Mouse (Mus musculus) stomach, embryonic 14.5 days (tissue): ENCODE measurements around the gene Rpl22l1. TPM values are rescaled to one million over a fixed set of nuclear protein-coding genes. Genes with fewer than 3 reads are reported as not detected.
"Not testable (repeated sequence)": the region's sequence is repeated elsewhere in the genome, so short reads cannot be mapped to it uniquely, and the experiment has no call there.

ENCODE experiments used
- ATAC-seq: fragments of 200-750 bp; cut with Nextera tagmentation; 2 replicates; pipeline ENCODE4 v1.8.0; 2017; ENCODE audit warnings: low read depth, moderate TSS enrichment; ENCODE audit not compliant: insufficient number of reproducible peaks, insufficient read depth, low FRiP score
- H3K27ac ChIP-seq: fragments of 300-500 bp; sonication (generic); 2 replicates; pipeline ENCODE4 v1.5.1; 2014; ENCODE audit warnings: mild to moderate bottlenecking, low read length, moderate library complexity, mixed read lengths
- H3K27me3 ChIP-seq: fragments of 300-500 bp; sonication (generic); 2 replicates; pipeline ENCODE4 v1.6.1; 2014; ENCODE audit warnings: low read length, control low read depth, mixed read lengths; ENCODE audit not compliant: control insufficient read depth, insufficient read depth
- H3K36me3 ChIP-seq: fragments of 300-500 bp; sonication (generic); 2 replicates; pipeline ENCODE4 v1.6.1; 2014; ENCODE audit warnings: mild to moderate bottlenecking, control low read depth, low read length, moderate library complexity, mixed read lengths; ENCODE audit not compliant: control insufficient read depth, insufficient read depth
- H3K4me1 ChIP-seq: fragments of 300-500 bp; sonication (generic); 2 replicates; pipeline ENCODE4 v1.6.1; 2014; ENCODE audit warnings: low read length, control low read depth, mixed read lengths; ENCODE audit not compliant: control insufficient read depth, insufficient read depth
- H3K4me2 ChIP-seq: fragments of 300-500 bp; sonication (generic); replicated peaks from 2 replicates; pipeline ENCODE4 v1.6.1; 2014; ENCODE audit warnings: low read depth, low read length, control low read depth
- H3K4me3 ChIP-seq: fragments of 300-500 bp; sonication (generic); 2 replicates; pipeline ENCODE4 v1.5.1; 2014; ENCODE audit warnings: low read depth, low read length, control low read depth
- H3K9ac ChIP-seq: fragments of 300-500 bp; sonication (generic); replicated peaks from 2 replicates; pipeline ENCODE4 v1.6.1; 2014; ENCODE audit warnings: low read depth, mild to moderate bottlenecking, control low read depth, low read length, moderate library complexity, mixed read lengths
- H3K9me3 ChIP-seq: fragments of 300-500 bp; sonication (generic); 2 replicates; pipeline ENCODE4 v1.6.1; 2016; ENCODE audit warnings: low read depth, low read length, control low read depth; ENCODE audit not compliant: control insufficient read depth
- WGBS: fragments of 180-500 bp; shearing (Covaris S2); extraction: QIAGEN DNeasy Blood & Tissue Kit; methylation state at CpG from one replicate; pipeline ENCODE4 v1.1.7; 2014; 5-methylcytosine and 5-hydroxymethylcytosine counted together
- polyA plus RNA-seq: library from polyadenylated mRNA; unstranded; fragments of >200 nt; fragmentation: Nextera tagmentation; extraction: Ambion mirVana; gene quantifications from 2 replicates; pipeline ENCODE4 v1.2.1, GENCODE M21; 2014

Rpl22l1 gene
- polyA plus RNA-seq, 1 experiment from 2014 or later: 503 TPM

DNA sequence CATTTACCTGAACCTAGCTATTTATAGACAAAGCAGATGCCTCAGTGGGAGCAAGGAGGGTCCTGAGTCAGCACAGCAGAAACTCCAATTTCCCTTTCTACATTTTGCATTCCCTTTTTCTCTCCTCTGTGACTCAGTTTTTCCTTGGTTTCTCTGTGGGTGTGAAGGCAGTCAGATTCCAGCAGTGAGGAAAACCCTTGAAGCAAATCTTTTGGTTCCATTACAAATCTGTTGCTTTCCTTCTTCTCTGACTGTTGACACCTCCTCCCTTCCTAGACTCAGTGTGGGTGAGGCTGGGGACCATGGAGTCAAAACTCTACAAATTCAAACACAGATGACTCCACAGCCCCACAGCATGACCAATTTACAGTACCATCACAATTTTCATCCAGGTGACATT is 41.9 kb downstream of the Rpl22l1 start:
- H3K27me3 ChIP-seq: no peaks in the 10 kb centered on the region

DNA sequence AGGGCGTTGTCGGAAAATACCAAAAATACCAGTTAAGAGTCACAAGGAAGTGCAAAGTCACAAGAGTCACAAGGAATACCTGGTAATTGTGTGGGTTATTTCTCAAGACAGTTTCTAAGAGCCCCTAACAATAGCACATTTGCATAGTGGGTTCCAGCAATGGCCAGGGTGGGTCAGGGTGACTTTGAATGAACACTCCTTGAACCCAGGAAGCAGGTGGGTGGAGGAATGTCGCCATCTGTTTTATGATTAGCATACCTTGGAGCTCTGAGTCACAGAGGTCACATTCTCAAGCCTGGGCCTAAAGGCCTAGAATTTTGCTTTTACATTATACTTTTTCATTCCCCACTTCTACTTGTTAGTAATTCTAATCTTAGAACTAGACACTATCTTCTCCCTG is 46.9 kb downstream of the Rpl22l1 start:
- H3K27me3 ChIP-seq, H3K9ac ChIP-seq, H3K4me1 ChIP-seq, H3K4me3 ChIP-seq, ATAC-seq, H3K36me3 ChIP-seq, H3K27ac ChIP-seq, H3K4me2 ChIP-seq, H3K9me3 ChIP-seq: not testable (repeated sequence)
- WGBS: 83% methylated on average over 3 of the region's 3 CpGs

More for the DNA sequence above, 41.9 kb downstream of the Rpl22l1 start:
- Histone ChIP-seq H3K9me3 (no peaks in the 10 kb centered on the region), H3K9ac (no peak overlapping the region), H3K4me2 (no peak overlapping the region), H3K4me1 (no peaks in the 10 kb centered on the region), H3K36me3 (no peaks in the 10 kb centered on the region), H3K4me3 (no peak overlapping the region), H3K27ac (no peak overlapping the region)
- no peak for ATAC-seq

Other genes starting within 250 kb of the Rpl22l1 start
- gene Slc2a2, start 107.5 kb upstream of the Rpl22l1 start, polyA plus RNA-seq: 0.10 and 0.29 TPM in 2 replicates
- 7.4 and 7.8 TPM in 2 replicates for gene Eif5a2, start 24.2 kb upstream of the Rpl22l1 start, polyA plus RNA-seq
- gene Gm1527, start 87.2 kb downstream of the Rpl22l1 start, polyA plus RNA-seq: not detected in 2 replicates